Mouse (Mus musculus) granulocyte monocyte progenitor cell, adult 5-6 weeks (primary cell): ENCODE data around the gene Mmp10. TPM values are rescaled to one million over a fixed set of nuclear protein-coding genes. Genes with fewer than 3 reads are reported as not detected.

Experiments
- total RNA-seq, 2 experiments: library from RNA; stranded (forward) in 1 of 2; stranded (reverse) in 1 of 2; fragments of 200-712, 200-1000 nt in 1 of 2; fragments of >200 nt in 1 of 2; fragmentation: Nextera tagmentation in 1 of 2; gene quantifications; 2 replicates each; pipeline ENCODE4 v1.2.3; 2014 to 2017

Mmp10 gene
- total RNA-seq, 2 experiments from 2014 or later = not detected

Other genes starting within 250 kb of the Mmp10 start
- not detected in 2 replicates for gene Mmp13, start 229.8 kb upstream of the Mmp10 start, total RNA-seq (2014; fragmentation: Nextera tagmentation)
- gene Mmp13, start 229.8 kb upstream of the Mmp10 start, total RNA-seq (2017) = not detected in 2 replicates
- gene Mmp12, start 158.0 kb upstream of the Mmp10 start, total RNA-seq (2014; fragmentation: Nextera tagmentation) = not detected in 2 replicates
- not detected in 2 replicates for gene Mmp12, start 158.0 kb upstream of the Mmp10 start, total RNA-seq (2017)
- not detected in 2 replicates for gene Mmp1b, start 114.3 kb upstream of the Mmp10 start, total RNA-seq (2014; fragmentation: Nextera tagmentation)
- not detected in 2 replicates for gene Mmp1b, start 114.3 kb upstream of the Mmp10 start, total RNA-seq (2017)
- gene Mmp3, start 56.5 kb upstream of the Mmp10 start, total RNA-seq (2014; fragmentation: Nextera tagmentation) = not detected in 2 replicates
- not detected in 2 replicates for gene Mmp3, start 56.5 kb upstream of the Mmp10 start, total RNA-seq (2017)
- gene Mmp8, start 56.1 kb downstream of the Mmp10 start, total RNA-seq (2014; fragmentation: Nextera tagmentation) = 2.3 and 4.7 TPM in 2 replicates
- gene Mmp8, start 56.1 kb downstream of the Mmp10 start, total RNA-seq (2017) = 14.0 and 15.2 TPM in 2 replicates
- gene Mmp27, start 69.0 kb downstream of the Mmp10 start, total RNA-seq (2014; fragmentation: Nextera tagmentation) = not detected in 2 replicates
- 0.47 TPM in 1 of 2 replicates, not detected in the other for gene Mmp27, start 69.0 kb downstream of the Mmp10 start, total RNA-seq (2017)
- gene Mmp20, start 125.9 kb downstream of the Mmp10 start, total RNA-seq (2014; fragmentation: Nextera tagmentation) = not detected in 2 replicates
- not detected in 2 replicates for gene Mmp20, start 125.9 kb downstream of the Mmp10 start, total RNA-seq (2017)
- not detected in 2 replicates for gene Mmp7, start 189.7 kb downstream of the Mmp10 start, total RNA-seq (2014; fragmentation: Nextera tagmentation)
- not detected in 2 replicates for gene Mmp7, start 189.7 kb downstream of the Mmp10 start, total RNA-seq (2017)